Mouse (Mus musculus) CD4-positive, CD25-positive, alpha-beta regulatory T cell, adult 2 months (primary cell): Measurements from ENCODE around the gene Spsb3.

ENCODE experiments used
- DNase-seq: peaks from one replicate; pipeline ENCODE4 v3.0.0-alpha.2; 2012; ENCODE audit warnings: low read depth, low spot score

Gene Spsb3

GRCm38 (mm10) chr17:24895571-24896240 is 9.3 kb downstream of the Spsb3 start:
- no peak for DNase-seq

DNA sequence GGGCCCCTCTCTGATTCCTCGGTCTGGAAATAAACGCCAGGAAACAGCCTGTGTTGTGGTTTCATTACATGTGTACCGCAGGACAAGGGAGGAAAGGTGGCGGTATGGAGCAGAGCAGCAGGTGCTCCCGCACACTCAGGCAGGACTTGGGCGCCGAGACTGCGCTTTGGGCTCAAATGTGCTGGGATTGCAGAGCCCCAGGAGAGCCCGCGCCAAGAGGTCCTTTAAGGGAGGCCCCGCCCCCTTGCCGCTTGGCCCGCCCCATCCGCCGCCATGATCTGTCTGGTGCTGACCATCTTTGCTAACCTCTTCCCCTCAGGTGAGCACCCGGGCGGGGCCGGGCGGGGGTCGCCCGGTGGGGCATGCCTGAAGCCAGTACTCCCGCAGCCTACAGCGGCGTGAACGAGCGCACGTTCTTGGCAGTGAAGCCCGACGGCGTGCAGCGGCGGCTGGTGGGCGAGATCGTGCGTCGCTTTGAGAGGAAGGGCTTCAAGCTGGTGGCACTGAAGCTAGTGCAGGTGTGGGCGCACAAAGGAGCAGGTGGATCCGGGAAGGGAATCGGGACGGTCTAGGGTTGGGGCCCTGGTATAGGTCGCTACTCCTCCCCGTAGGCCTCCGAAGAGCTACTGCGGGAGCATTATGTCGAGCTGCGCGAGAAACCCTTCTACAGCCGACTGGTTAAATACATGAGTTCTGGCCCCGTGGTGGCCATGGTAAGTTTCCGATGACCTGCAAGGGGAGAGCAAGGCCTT is 10.0 kb downstream of the Spsb3 start, which contains the start of gene Nme3:
Gene Nme3 (plus strand): TSS at position 260 of the 752 bp plus-strand sequence.
- peak; percentile 80 for DNase-seq

GRCm38 (mm10) chr17:24896993-24897269 is 10.5 kb downstream of the Spsb3 start:
- DNase-seq, result no peak

DNA sequence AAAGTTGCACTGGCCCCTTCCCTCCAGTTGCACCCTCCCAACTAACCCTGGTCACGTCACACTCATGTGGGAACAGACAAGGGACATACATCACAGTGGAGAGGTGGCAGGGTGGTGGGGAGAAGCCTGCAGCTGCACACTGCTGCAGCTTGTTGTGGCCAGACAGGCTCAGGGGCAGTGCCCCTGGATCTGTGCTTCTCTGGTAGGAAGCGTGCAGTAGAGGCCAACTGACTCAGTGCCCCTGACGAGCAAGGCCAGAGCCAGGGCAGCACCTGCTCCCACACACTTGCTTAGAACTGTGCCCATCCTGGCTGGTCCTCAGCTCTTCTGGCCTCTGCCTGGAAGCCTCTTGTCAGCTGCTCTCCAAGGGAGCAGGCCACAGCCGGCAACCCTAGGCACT is 11.2 kb downstream of the Spsb3 start:
- no peak for DNase-seq

GRCm38 (mm10) chr17:24898041-24898854 is 11.8 kb downstream of the Spsb3 start:
- DNase-seq, result no peak

DNA sequence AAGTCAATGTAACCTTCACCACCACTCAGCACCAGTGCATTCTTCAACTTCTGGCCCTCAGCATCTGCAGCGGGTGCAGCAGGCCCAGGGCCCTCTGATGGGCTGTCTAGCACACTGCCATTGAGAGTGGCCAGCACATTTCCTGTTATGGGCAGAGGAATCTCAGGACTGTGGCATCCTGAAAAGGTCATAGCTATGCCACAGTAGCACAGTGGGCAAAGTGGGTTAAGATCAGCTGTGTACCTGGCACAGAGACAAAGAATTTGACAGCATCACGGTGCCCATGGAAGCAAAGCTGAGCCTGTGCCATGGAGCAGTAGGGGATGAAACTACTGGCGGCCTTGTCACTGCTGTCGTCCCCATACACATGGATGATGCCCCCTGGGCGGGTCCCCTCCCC is 12.7 kb downstream of the Spsb3 start:
- DNase-seq, result no peak

- DNase-seq, result no peak
Observed at GRCm38 (mm10) chr17:24900014-24900413, 13.6 kb downstream of the Spsb3 start.

DNA sequence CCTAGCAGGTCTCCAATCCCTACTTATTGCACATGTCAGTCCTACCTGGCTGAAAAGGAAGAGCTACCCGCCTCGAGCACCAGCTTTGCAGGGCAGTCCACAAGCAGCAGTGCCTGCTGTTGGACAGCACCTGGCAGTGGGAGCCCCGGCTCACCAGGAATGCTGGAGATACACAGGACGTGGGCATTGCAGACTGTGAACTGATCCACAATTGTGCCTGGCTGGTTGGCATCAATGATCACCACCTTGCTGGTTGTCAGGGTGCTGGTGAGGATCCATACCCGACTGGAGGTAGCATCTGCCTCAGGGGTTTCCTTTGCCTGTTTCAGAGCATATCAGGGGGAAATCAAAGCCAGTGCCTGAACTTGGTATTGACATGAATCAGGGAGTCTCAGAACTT is 15.7 kb downstream of the Spsb3 start:
- no peak for DNase-seq

- peak; percentile 33 for DNase-seq
Observed at GRCm38 (mm10) chr17:24902671-24903474, 16.4 kb downstream of the Spsb3 start.

DNA sequence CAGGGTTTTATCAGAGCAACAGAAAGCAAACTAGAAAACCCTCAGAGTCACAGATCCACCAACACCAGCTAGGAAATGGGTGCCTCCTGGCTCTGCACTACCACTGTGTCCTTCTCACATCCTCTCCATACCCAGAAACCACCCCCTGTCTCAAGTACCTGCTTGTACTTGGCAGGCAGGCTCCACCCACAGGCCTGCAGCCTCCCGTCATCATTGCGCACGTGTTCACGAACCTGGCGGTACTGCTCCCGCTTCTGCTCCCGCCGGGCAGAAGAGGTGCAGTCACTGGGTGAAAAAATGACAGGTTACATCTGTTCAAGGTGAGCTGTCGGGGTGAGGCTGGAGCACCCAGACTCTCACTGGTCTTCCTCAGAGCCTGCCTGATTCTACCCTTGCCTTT is 17.3 kb downstream of the Spsb3 start:
- DNase-seq, result no peak

DNA sequence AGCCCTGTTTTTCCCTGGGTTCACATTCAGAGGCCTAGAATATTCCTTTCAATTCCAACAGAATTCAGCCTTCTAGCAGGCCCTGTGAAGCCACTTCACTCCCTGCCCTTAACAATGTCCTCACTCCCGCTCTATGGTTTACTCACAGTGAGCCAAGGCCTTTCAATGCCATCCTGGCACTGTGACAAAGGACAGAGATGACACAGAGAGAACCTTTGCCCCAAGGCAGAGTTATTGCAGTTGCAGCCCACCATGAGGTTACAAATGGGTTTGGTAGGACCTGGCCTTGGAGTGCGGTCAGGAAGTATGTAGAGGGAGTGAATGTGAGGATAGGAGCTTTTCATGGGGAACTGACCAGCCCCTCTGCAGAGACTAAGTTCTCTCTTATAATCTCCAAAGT is 21.1 kb downstream of the Spsb3 start:
- DNase-seq, result no peak

DNA sequence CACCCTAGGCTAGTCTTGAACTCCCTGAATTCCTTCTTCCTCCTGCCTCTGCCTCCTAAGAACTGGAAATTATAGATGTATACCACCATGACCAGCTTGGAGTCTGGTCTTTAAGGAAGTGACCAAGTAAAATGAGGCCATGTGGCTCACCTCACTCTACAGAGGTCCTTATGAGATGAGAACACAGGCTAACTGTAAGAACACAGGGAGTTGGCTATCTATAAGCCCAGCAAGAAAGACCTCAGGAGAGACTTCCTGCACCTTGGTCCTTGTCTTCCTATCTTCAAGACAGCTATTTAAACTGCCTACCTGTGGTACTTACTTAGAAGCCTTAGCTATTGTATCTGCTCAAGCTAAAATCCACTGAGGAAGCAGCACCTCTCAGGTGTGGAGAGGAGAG is 27.5 kb downstream of the Spsb3 start:
- DNase-seq, result no peak

DNA sequence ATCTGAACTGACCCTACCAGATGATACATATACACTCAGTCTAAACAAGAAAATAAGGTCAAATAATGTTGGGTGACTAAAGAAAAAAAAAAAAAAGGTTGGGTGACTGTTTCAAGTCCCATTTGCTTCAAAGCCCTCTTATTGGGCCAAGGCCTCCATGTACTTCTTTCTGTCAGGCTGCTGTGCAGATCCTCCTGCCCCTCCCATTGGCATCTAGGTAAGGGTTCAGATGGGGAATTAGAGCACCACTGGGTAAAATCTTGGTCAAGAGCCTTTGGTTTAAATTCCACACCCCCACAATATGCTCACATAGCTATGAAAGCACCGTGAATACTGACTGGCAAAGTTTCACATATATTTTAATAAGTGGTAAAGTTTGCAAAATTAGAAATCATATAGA is 36.8 kb downstream of the Spsb3 start:
- no peak for DNase-seq

DNA sequence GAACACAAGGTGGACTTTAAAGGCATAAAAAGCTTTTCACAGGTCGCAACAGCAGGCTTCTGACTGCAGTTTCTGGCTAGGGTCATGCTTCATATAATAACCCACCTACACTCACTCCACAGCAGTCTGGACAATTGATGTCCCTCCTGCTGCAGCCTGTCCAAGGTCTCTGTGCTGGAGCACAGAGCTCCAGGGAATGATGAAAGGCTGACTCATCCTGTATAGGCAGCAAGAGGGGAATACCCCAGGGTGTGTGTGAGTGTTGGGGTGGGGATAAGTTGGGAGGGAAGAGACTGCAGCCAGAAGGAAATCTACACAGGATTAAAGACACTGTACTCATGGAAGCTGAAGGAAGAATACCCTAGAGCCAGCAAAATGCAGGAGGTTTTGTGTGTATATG is 43.1 kb downstream of the Spsb3 start:
- DNase-seq, result no peak

DNA sequence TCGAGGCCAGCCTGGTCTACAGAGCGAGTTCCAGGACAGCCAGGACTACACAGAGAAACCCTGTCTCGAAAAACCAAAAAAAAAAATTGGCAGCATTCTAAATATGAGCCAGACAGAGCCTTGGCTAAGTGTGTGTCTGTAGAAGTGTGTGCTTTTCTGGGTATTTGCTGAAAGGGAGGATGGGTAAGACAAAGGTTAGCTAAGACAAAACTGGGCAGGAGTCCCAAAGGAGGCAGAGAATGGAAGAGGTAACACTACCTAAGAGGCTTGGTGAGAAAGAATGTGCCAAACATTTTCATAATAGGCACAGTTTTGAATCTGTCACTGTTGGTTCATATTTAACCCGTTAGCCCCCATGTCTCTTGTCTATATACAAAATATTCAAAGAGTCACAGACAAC is 46.0 kb downstream of the Spsb3 start:
- no peak for DNase-seq

- no peak for DNase-seq
Observed at GRCm38 (mm10) chr17:24933163-24933562, 46.7 kb downstream of the Spsb3 start.

DNA sequence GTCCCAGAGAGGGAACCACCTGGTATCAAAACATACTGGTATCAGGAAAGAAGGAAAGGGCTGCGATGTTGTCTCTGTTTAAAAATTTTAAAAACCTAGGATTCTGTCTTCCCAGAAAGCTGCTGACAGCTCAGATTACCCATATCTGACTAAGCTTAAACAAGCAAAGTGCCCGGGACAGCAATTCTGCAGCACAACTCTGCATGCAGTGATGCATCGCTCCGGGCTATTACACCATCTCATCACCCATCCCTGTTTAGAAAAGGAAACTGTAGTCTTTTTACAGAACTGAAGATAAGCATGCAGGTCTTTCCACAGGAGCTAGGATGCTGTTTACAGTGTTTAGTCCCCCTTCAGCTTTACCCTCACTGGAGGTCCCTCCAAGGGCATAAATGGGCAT is 48.5 kb downstream of the Spsb3 start:
- no peak for DNase-seq

DNA sequence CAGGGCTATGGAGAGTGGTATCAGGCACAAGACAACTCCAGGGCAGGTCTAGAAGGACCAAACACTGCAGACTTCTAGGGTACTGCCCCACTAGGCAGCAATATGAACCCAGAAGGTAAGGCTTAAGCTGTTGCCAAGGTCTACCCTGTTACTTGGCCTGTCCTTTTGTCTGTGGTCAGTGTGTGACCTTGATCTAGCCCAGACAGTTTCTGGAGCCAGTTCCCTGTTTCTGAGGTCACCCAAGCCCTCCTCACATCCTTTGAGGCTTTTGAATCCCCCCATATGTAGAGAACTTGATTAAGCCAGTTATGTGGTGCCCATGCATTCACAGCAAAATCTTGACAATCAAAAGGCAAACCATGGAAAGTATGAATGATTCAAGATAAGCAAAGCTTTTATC is 49.2 kb downstream of the Spsb3 start:
- DNase-seq, result no peak

DNA sequence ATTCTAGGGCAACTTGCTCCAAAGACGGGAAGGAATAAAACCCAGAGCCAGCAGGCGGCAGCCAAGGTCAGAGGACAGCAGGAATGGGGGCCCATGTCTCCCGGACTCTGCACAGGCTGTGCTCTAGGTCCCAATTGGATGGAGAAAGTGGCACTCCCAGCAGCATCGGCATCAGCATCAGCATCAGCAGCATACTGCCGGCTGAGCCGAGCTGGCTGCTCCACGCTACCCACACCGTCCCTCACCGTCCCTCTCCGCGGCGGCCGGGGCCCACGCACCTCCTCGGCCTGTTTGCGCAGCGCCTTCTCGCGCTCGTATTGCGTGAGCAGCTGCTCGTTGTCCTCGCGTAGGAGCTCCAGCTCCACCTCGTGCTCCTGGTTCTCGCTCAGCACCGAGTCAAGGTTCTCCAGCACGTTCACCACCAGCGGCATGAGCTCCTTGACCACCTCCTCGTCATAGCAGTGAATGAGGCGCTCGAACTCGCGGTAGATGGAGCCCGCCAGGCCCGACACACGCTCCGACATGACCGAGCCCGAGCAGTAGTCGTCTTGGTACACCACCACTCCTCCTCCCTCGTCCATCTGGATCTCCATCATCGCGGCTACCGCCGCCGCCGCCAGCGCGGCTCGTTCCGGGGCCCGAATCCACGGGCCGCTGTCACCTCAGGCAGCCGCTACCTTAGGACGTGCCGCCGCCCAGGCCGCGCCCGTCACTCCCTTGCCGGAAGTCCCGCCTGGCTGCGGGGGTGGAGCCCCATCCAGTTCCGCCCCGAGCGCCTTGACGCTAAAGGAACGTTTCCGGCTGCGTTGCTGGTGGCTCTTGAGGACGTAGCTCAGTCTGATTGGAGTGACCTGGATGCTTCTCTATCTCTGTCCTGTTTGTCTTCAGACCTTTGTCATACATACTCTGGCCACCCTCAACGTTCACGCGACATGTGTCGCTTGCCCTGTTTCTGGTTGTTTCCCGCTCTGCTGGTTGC is 50.1 kb downstream of the Spsb3 start, which contains the start of gene Mapk8ip3:
Gene Mapk8ip3 (minus strand): TSS at position 719 of the 979 bp plus-strand sequence.
- peak; percentile 97 for DNase-seq

DNA sequence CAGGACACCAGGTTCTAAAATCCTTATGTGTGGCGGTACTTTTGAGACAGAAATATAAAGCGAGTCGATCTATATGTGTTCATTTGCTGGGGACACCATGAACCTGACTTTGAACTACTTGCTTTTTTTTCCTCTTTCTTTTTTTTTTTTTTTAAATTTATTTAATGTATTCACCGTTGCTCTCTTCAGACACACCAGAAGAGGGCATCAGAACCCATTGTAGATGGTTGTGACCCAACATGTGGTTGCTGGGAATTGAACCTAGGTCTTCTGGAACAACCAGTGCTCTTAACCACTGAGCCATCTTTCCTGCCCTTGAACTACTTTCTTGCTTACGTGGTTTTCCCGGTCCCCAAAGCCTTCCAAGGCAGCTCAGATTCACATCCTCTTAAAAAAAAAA is 50.8 kb downstream of the Spsb3 start:
- peak; percentile 19 for DNase-seq
